Mouse (Mus musculus): ENCODE measurements around the gene Fam193b.

DNA sequence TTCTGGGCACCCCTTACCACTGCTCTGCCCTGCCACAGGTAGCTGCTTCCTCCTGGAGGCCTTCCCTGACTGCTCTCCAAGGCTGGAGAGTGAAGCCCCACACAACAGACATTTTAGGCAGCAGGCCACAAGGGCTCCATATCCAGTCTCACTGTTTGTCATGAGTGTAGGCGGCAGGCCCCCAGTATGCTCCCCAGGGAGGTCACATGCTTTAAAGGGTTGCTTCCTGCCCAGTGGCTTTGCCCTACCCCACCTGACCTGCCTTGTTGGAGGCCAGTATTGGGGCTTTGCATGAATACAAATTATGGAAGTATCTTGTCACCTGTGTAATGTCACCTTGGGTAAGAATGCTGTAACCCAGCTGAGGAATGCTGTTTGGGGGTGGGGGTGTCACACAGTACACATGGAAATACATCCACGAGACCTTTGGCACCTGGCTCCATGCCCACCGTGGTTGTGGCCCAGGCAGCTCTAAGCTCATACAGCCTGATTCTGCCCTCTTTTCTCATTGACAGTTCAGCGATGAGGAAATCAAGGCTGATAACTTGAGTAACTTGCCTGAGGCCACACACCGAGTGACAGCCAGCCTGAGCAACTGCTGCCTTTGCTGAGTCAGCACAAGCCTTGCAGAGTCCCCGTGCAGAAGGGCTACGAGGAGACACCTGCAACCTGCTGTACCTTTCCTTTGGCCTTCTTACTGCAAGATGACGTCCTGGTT, 41.6 kb downstream of the Fam193b start, which contains the start of gene Dok3:
- TF ChIP-seq CTCF (IDR thresholded peaks at IDR 0.05; ENCODE audit: low read depth) (no peak), EP300 (IDR thresholded peaks at IDR 0.05; ENCODE audit: low read depth) (no peak)
